Mouse (Mus musculus) ovary, adult 18-20 months (tissue): ENCODE measurements around the gene Dusp27.
A peak's percentile ranks its signal among the peaks of the same experiment; 100 is the strongest.

Source experiments
- DNase-seq: peaks from one replicate; pipeline ENCODE4 v3.0.0; 2022; ENCODE audit warnings: low spot score, mixed read lengths

The Dusp27 gene

DNA sequence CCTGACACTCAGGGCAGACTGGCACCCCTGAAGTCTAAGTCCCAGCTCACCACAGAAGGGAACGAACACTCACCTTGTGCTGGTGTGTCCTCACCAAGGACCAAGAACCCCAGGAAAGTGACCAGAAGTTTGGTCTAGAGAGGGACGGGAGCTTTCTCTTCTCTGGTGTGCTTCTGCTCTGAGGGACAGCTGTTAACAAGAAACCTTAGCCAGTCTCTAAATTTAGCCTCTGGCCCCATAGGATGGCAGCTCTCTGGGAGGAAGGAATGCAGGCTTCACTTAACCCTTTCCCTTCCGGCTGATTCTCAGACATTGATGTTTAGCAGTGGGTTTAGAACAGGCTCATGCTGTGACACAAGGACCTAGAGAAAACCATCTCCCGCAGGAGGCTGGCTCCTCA, at the start of gene Dusp27:
TSS of gene Dusp27 (minus strand) at position 204 of the 400 bp plus-strand sequence.
- DNase-seq = no peak

DNA sequence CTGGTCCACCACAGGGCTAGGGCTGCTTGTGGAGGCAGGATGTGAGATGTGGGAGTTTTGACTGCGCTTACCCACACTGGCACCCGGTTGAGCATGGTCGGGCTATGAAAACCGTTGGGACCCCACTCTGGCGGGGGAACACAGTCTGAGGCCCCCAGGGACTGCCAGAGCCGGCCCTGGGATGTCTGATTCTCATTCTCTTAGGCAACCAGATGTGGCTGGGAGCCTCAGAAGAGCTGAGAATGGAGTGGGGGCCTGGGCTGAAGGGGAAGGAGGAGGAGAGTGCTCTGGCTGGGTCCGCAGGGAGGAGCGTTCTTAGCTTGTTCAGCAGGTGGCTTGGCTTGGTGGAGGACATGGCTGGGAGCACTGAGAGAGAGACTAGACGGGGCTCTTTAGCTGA, 45.9 kb upstream of the Dusp27 start:
- no peak for DNase-seq

GRCm38 (mm10) chr1:166172992-166173391, 45.3 kb upstream of the Dusp27 start:
- DNase-seq = no peak

- no peak for DNase-seq
Observed at GRCm38 (mm10) chr1:166170852-166171251, 43.1 kb upstream of the Dusp27 start.

DNA sequence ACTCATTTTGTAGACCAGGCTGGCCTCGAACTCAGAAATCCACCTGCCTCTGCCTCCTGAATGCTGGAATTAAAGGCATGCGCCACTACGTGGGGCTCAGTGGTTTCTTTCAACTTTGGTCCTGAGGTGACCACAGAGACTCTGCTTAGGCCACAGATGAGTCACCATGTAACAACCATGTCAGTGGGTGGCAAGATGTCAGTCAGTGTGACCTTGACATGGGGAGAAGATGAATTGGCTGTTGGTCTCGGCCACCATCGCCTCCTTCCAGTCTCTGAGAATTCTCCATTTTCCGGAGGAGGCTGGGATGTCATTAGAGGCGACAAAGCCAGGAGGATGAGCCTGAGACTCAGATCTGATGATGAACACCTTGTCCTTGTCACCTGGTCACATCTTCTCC, 42.0 kb upstream of the Dusp27 start:
- no peak for DNase-seq

DNA sequence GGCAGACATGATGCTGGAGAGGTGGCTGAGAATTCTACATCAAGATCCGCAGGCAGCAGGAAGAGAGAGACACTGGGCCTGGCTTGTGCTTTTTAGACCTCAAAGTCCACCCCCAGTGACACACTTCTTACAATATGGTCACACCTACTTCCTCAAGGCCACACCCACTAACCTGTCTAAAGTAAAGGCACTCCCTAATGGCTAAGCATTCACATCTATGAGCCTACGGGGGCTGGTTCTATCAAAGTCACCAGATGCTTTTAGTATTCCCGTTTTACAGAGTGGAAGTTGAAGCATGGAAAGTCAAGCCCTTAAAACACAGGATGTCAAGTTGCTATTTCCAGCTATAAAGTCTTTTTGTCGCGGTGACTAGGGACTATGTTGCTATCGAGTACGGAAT, 40.3 kb upstream of the Dusp27 start:
- DNase-seq = no peak

DNA sequence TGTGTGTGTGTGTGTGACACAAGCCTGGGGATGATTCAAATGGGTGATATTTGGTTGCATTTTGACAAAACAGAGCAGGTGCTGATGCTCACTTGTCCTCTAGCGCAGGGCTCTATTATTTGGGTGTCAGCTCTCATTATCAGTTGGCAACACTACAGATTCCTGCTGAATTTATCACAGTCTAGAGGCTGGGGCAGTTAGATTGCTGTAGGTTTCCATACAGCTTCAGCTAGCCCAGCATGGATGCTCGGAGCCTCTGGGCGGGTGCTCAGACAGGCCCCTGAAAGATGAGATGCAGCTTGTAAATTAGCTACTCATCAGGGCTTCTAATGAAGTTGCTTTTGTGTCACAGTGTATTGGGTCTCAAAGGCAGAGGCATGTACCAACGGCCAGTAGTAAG, 39.7 kb upstream of the Dusp27 start:
- DNase-seq = no peak

GRCm38 (mm10) chr1:166165159-166165558, 37.4 kb upstream of the Dusp27 start:
- no peak for DNase-seq

DNA sequence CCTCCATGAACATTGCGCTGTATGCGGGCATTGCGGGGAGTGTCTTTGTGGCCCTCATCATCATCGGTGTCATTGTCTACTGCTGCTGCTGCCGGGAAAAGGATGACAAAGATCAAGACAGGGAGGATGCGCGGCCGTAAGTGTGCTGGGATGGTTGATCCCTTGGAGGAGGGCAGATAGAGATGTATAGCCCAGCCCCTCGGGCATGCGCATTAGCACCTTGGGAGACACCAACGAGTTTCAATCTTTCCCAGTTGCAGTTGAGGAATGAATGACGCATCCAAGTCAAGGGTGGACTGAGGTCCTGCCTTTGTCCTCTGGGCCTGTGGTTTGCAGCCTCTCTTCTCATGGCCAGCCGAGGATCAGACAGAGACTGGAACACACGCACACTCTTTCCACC, 36.9 kb upstream of the Dusp27 start:
- no peak for DNase-seq

- no peak for DNase-seq
Observed at GRCm38 (mm10) chr1:166160569-166161445, 33.1 kb upstream of the Dusp27 start.

DNA sequence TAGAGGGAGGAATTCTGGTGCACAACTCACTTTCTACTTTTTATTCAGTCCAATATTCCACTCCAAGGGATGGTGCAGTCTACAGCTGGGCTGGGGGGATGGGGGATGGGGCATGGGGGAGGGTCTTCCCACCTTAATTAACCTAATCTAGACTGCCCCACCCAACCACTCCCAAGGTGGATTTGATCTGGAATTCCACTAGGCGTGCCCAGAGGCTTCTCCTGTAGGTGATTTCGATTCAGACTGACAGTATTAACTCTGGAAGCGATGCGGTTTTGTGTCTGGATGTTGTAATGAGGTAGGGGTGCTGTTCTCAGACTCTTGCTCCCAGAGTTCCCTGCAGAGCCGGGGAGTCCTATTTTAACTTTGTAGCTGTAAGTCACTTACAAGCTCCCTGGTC, 32.4 kb upstream of the Dusp27 start:
- no peak for DNase-seq

GRCm38 (mm10) chr1:166158664-166159063, 30.9 kb upstream of the Dusp27 start:
- no peak for DNase-seq

DNA sequence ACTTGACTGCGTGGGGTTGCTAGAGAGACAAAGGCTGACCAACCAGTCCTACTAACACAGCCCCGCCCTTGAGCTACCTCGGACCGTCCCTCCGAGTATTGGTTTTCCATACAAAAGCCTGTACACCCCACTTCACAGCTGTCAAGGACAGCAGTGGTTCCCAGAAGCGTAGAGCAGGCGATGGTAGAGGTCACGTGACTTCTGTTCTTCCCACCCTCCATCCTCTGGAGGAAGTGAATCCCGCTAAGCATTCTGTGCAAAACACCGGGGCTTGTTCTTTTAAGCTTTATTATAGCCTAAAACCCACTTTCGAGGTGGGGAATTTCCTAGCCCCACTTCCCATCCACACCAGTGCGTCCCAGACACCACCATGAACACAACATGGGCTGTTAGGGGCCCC, 30.0 kb upstream of the Dusp27 start:
- no peak for DNase-seq

GRCm38 (mm10) chr1:166155113-166155494, 27.4 kb upstream of the Dusp27 start:
- DNase-seq = no peak

DNA sequence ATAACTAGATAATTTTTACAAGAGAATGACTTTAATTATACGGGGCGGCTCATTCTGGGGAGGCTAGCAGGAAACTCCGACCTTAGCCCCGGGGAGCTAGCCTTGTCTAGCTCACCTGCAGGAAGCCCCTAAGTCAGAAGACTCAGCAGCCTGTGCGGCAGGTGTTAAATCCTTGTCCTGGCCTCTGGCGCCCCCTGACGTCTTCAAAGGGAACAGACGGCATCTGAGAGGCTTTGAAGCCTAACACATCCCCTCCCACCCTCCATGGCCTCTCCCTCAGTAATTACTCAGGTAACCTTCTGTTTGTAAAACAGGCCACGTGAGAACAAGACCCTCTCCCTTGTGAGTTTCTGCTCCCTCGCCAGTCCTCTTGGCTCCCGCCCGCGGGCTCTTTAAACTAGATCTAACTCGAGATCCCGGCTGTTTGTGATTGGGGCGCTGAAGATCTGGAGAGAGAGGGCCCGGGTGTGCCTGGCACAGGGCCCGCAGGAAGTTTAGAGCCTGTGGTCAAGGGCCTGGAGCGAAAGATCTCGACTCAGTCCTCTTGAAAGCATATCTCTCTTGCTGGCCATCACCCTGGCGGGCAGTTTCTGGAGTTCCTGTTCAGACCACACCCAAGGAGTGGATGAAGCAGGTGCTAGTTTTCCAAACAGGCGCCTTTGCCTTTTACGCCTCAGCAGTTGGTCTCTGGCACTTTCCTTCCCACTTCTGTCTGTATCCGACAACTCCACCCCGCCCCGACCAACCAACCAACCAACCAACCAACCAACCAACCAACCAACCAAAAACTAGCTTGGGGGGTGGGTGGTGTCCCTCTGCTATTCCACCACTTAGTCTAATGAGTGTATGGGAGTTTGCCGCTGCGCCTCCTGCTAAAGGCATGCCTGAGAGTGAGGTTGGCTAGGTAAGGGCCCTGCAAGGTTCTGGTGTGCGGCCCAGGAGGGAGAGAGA, 26.7 kb upstream of the Dusp27 start:
- peak; percentile 37 for DNase-seq

- peak; percentile 55 for DNase-seq
Observed at GRCm38 (mm10) chr1:166153351-166154120, 25.8 kb upstream of the Dusp27 start.

DNA sequence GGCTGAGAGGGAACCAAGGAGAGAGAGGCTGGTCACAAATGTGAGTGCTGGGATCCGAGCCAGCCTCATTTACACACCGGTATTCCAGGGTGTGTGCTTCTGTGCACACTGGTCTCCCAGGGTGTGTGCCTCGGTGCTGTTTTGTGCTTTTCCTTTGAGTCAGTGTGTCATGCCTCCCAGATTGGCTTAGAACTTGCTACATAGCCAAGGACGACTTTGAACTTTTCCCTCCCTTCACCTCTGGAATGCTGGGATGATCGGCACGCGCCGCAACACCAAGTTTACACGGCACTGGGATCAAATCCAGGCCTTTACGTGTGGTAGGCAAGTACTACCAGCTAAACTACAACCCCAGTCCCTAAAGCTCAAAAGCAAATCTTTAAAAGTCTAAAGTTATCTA, 24.3 kb upstream of the Dusp27 start:
- DNase-seq = no peak

DNA sequence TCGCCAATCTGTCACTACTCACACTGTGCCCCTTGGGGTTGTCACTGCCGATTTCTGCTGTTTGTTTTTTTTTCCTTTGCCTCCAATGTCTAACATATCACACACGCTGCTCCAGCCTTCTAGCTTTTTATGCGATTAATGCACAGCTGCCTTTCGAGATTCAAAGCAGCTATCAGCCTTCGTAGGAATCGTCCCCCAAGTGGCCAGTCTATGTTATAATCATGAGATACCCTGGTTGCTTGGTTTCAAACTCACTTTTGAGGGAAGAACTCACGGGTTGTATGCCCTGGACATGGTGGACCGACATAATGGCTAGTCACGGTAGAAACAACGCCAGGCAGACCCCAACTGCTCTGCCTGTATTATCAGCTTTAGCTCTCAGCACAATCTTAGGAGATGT, 23.6 kb upstream of the Dusp27 start:
- DNase-seq = no peak

DNA sequence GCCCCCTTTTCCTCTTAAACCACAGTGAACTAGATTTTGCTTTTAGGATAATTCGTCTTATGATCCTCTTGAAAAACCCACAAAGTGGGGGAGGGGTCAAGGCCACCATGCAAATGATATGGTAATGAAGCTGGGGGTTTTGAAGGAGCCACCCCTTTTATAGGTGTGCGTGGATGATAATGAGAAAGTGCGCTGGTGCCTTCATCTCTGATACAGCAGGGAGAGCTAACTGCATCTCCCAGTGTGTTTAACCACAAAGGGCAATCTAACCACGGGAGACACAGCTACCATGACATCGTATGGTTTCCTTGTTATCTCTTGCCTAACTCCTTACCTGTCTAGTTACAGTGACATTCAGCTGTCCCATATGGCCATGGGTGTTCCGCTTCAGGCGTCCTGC, 22.3 kb upstream of the Dusp27 start:
- no peak for DNase-seq

DNA sequence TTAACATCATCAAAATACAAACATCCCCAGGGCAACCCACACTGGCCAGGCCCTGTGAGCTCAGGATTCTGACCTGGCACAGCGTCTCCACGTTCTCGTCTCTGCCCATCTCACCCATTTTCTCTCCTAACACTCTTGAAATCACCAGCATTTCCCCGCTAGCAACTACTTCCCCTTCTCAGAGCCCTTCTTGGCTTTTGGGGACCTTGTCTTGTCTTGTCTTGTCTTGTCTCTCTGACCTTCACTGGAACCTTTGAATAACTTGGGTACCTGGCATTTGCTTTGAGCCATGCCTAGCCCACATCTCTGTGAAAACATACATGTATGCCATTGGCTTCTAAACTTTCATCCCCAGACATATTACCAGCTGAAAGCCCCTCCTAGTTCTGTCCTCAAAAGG, 21.7 kb upstream of the Dusp27 start:
- no peak for DNase-seq

GRCm38 (mm10) chr1:166147657-166148056, 19.9 kb upstream of the Dusp27 start:
- no peak for DNase-seq

DNA sequence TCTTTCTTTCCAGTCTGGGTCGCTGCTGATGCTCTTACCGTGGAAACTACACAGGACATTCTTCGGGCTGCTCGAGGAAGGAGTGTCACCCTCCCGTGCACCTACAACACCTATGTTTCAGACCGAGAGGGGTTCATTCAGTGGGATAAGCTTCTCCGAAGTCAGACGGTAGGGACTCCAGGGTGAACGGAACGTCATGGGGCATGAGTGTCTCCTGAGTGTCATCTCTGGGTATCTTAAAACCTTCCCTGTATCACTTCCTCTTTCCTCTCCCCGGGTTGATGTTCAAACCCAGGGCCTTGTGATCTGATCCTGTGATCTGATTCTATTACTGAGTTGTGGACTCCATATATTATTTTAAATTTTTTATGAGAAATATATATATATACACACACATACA, 18.9 kb upstream of the Dusp27 start:
- no peak for DNase-seq
